Mouse (Mus musculus) stomach, embryonic 15.5 days (tissue): ENCODE data around the gene Acsbg1. TPM values are rescaled to one million over a fixed set of nuclear protein-coding genes. Genes with fewer than 3 reads are reported as not detected.
A peak's percentile ranks its signal among the peaks of the same experiment; 100 is the strongest.

Experiments used
- ATAC-seq: fragments of 200-750 bp; cut with Nextera tagmentation; 2 replicates; pipeline ENCODE4 v1.8.0; 2017; ENCODE audit warnings: low read depth, moderate number of reproducible peaks, moderate TSS enrichment; ENCODE audit not compliant: insufficient read depth, low FRiP score
- H3K27ac ChIP-seq: fragments of 300-500 bp; sonication (generic); 2 replicates; pipeline ENCODE4 v1.5.1; 2015; ENCODE audit warnings: mild to moderate bottlenecking, inconsistent platforms
- H3K27me3 ChIP-seq: fragments of 300-500 bp; sonication (generic); replicated peaks from 2 replicates; pipeline ENCODE4 v1.6.1; 2015; ENCODE audit warnings: inconsistent platforms
- H3K36me3 ChIP-seq: fragments of 300-500 bp; sonication (generic); 2 replicates; pipeline ENCODE4 v1.6.1; 2015; ENCODE audit warnings: inconsistent platforms
- H3K4me1 ChIP-seq: fragments of 300-500 bp; sonication (generic); 2 replicates; pipeline ENCODE4 v1.6.1; 2015; ENCODE audit warnings: inconsistent platforms
- H3K4me2 ChIP-seq: fragments of 300-500 bp; sonication (generic); 2 replicates; pipeline ENCODE4 v1.6.1; 2015; ENCODE audit warnings: mild to moderate bottlenecking, inconsistent platforms
- H3K4me3 ChIP-seq: fragments of 300-500 bp; sonication (generic); replicated peaks from 2 replicates; pipeline ENCODE4 v1.5.1; 2015; ENCODE audit warnings: inconsistent platforms
- H3K9ac ChIP-seq: fragments of 300-500 bp; sonication (generic); 2 replicates; pipeline ENCODE4 v1.6.1; 2015; ENCODE audit warnings: inconsistent platforms
- H3K9me3 ChIP-seq: fragments of 300-500 bp; sonication (generic); 2 replicates; pipeline ENCODE4 v1.6.1; 2016; ENCODE audit warnings: inconsistent platforms
- WGBS: fragments of 180-500 bp; shearing (Covaris S2); methylation state at CpG from one replicate; pipeline ENCODE4 v1.1.7; 2015; 5-methylcytosine and 5-hydroxymethylcytosine counted together
- polyA plus RNA-seq: library from polyadenylated mRNA; unstranded; fragments of >200 nt; fragmentation: Nextera tagmentation; extraction: Ambion mirVana; gene quantifications from 2 replicates; pipeline ENCODE4 v1.2.1, GENCODE M21; 2015

The Acsbg1 gene
- polyA plus RNA-seq: 1.9 and 3.1 TPM in 2 replicates

DNA sequence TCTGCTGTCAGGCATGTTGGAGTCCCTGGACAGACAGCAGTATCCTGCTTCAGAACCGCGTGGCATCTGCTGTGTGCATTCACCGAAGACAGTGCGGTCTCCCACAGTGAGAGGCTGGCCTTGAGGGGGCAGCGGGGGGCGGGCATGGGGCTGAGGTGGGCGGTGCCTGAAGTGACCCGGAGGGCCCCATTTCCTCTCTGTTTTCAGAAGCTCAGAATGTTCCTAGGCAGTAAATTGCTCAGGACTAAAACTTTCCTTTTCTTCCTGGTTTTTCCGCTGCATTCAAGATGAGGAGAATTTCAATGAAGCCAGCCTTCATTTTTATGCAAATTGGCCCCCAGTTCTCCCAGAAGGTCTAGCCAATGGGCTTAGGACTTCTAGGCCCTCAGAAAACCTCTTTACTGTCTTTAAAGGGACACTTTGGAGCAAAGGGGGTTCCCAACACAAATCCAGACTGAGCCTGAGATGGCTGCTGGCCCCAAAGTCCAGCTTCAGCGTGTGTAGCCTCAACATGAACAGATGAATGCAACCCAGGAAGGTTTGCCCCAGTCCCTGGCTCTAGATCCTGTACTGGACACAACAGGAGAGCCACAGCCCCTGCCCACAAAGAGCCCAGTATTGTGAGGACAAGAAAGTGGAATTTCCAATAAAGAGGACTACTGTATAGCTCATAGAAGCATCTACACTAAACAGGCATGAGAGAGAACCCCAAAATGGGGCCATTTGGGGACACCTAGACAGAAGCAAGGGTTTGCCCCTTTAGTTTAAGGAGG is at the start of gene Acsbg1:
TSS of gene Acsbg1 (minus strand) at position 266 of the 773 bp plus-strand sequence.
- no peak within 1 kb of the TSS for H3K9ac ChIP-seq
- ATAC-seq: no peak
- no peaks in the 10 kb centered on the region for H3K9me3 ChIP-seq
- no peak within 1 kb of the TSS for H3K4me2 ChIP-seq
- no peaks in the 10 kb centered on the region for H3K36me3 ChIP-seq
- H3K27me3 ChIP-seq: no peaks in the 10 kb centered on the region
- no peak within 1 kb of the TSS for H3K27ac ChIP-seq
- WGBS: 28% methylated on average over 10 of the region's 10 CpGs
- no peaks in the 10 kb centered on the region for H3K4me1 ChIP-seq
- no peak within 1 kb of the TSS for H3K4me3 ChIP-seq

DNA sequence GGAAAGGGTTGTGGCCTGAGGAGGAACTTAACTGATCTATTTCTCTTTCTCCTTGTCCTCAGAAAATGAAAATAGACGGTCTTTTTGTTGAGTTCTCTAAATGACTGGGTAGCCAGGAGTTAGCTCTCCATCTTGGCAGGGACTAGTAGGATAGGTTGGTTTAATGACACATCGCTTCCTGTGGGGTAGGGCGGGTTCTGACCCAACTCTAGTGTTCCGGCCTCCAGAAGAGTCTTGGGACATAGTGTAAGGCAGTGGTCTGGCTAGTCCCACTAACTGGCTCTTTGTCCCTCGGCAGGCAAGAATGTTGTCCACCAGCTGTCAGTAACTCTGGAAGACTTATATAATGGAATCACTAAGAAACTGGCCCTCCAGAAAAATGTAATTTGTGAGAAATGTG is 46.4 kb upstream of the Acsbg1 start:
- no peaks in the 10 kb centered on the region for H3K27me3 ChIP-seq
- ATAC-seq: no peak
- WGBS: 85% methylated on average over 5 of the region's 5 CpGs

DNA sequence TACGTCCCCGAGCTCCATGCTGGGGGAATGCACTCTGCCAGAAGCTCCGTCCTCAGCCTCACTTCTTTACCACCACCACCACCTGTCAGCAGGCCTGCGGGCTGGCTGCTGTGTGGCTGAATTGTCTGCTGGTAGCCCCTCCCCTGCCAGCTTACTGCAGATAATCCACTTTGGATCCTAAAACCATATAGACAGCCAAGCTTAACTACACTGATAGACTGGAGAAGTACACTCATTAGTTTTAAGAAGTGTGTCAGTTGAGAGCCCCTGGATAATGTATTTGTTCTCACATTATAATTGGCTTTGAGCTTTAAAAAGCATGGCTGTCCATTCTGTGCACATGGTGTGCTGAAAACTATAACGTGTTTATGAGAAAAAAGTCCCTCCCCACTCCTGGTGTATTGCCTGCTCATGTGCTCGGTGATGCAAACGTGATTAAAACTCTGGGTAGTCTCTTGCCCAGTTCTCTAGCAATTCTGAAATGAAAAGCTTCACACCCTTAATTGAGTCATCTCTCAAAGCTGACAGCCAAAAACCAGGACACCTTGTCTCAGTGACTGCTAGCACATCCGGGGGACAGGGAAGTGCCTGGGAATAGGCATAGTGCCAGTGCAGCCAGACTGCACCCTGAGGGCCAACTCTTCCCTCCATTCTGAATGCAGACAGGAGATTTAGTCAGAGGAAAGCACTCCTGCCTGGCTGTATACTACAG is 45.8 kb upstream of the Acsbg1 start:
- WGBS: 60% methylated on average over 8 of the region's 8 CpGs
- no peaks in the 10 kb centered on the region for H3K4me1 ChIP-seq
- ATAC-seq: no peak
- H3K9me3 ChIP-seq: no peaks in the 10 kb centered on the region
- H3K27ac ChIP-seq: no peak overlapping the region
- no peak overlapping the region for H3K4me3 ChIP-seq
- peaks cover 6% of the 10 kb centered on the region; the same call in 1 of the 2 replicates for H3K36me3 ChIP-seq
- no peaks in the 10 kb centered on the region for H3K27me3 ChIP-seq
- no peak overlapping the region for H3K9ac ChIP-seq
- H3K4me2 ChIP-seq: no peak overlapping the region

More for the DNA sequence above, 46.4 kb upstream of the Acsbg1 start:
- Histone ChIP-seq H3K27ac (no peak overlapping the region), H3K36me3 (peaks cover 10% of the 10 kb centered on the region; the same call in 1 of the 2 replicates), H3K4me2 (no peak overlapping the region), H3K4me3 (no peak overlapping the region), H3K9me3 (no peaks in the 10 kb centered on the region), H3K9ac (no peak overlapping the region), H3K4me1 (no peaks in the 10 kb centered on the region)

DNA sequence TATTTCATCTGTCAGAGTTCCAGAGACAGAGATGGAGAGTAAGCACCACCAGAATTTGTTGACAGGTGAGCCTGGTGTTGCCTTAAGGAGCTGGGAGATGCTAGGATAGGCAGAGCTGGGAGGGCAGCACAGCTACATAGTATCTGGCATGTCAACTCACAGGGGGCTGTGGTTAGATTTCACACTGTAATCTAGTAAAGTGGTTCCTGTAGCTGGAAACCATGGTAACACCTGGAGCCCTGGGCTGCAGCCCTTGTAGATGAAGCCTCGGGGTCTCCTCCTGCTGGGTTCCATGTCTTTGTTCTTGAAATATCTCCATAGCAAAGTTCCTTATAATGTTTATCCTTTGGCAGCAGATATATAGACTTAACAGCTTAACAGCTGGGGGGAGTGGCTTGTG is 43.9 kb upstream of the Acsbg1 start:
- no peak overlapping the region for H3K9ac ChIP-seq
- no peaks in the 10 kb centered on the region for H3K9me3 ChIP-seq
- H3K27ac ChIP-seq: no peak overlapping the region
- 0 out of 2 replicates have a peak, but pooled peaks cover 1% of the 10 kb centered on the region for H3K4me1 ChIP-seq
- H3K27me3 ChIP-seq: no peaks in the 10 kb centered on the region
- H3K4me2 ChIP-seq: no peak overlapping the region
- no peak overlapping the region for H3K4me3 ChIP-seq
- peaks cover 1% of the 10 kb centered on the region; the same call in 1 of the 2 replicates for H3K36me3 ChIP-seq
- 28% methylated on average over 1 of the region's 1 CpGs for WGBS
- ATAC-seq: no peak

DNA sequence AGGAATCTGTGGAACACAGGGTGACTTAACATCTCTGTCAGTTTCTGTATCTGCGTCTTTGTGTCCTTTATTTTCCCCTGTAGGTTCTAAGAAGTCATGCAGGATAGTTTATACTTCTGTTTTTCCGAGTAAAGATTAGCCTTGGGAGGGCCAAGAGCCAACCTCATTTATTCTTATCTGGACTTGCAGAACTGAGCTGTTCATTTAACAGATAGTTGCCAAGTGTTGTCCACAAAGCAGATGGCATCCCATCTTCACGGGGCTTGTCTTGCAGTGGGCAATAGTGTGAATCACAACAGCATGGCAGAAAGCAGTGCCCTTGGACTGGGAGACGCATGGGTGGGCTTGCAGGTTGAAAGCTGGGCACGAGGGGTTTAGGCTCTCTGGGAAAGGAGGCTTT is 42.7 kb upstream of the Acsbg1 start:
- H3K4me3 ChIP-seq: no peak overlapping the region
- no peak overlapping the region for H3K9ac ChIP-seq
- 0 out of 2 replicates have a peak, but pooled peaks cover 9% of the 10 kb centered on the region for H3K4me1 ChIP-seq
- no peaks in the 10 kb centered on the region for H3K36me3 ChIP-seq
- no peak overlapping the region for H3K27ac ChIP-seq
- H3K4me2 ChIP-seq: no peak overlapping the region
- H3K27me3 ChIP-seq: no peaks in the 10 kb centered on the region
- ATAC-seq: peak; percentile 33; the same call in 1 of the 2 replicates
- no peaks in the 10 kb centered on the region for H3K9me3 ChIP-seq
- 68% methylated on average over 5 of the region's 5 CpGs for WGBS

DNA sequence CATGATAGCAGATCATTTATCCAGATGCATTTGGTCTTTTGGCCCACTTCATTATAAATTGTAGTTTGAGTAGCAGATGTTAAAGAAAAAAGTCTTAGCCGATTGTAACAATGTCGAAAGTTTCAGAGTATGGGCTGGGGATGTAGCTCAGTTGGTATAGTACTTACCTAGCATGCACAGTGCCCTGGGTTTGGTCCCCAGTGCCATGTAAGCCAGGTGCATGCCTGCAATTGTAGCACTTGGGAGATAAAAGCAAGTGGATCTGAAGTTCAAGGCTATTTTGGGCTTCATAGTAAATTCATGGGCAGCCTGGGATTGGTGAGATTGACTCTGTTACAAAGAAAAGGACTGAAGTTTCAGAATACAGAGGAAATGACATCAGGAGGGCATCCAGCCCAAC is 40.9 kb upstream of the Acsbg1 start:
- Histone ChIP-seq H3K4me1 (peaks cover 13% of the 10 kb centered on the region; the same call in 1 of the 2 replicates), H3K4me2 (no peak overlapping the region), H3K9ac (no peak overlapping the region), H3K27me3 (no peaks in the 10 kb centered on the region), H3K9me3 (no peaks in the 10 kb centered on the region), H3K4me3 (no peak overlapping the region), H3K27ac (no peak overlapping the region), H3K36me3 (no peaks in the 10 kb centered on the region)
- ATAC-seq: no peak
- WGBS: 79% methylated on average over 2 of the region's 2 CpGs

DNA sequence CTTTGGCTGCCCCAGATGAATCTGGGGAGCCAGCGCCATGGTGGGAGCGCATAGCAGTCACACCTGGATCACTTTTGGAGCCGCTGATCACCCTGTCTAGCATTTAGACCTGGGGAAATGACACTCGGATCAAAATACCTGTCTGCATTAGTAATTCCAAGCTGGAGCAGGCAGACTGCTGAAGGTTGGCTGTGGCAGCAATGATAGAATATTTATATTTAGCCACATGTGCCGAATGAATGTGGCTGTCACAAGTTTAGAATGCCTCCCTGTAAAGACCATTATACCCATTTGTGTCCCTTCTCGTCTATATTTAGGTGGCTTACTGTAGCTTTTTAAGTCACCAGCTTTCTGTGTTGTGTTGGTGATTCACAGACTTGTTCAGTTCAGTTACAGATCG is 39.1 kb upstream of the Acsbg1 start:
- no peaks in the 10 kb centered on the region for H3K27me3 ChIP-seq
- no peak overlapping the region for H3K27ac ChIP-seq
- peak overlapping the region; percentile 71; the same call in 1 of the 2 replicates for H3K4me3 ChIP-seq
- H3K4me1 ChIP-seq: peaks cover 13% of the 10 kb centered on the region; the same call in 1 of the 2 replicates
- H3K9me3 ChIP-seq: no peaks in the 10 kb centered on the region
- ATAC-seq: no peak
- no peaks in the 10 kb centered on the region for H3K36me3 ChIP-seq
- no peak overlapping the region for H3K9ac ChIP-seq
- peak overlapping the region; percentile 93 for H3K4me2 ChIP-seq
- 77% methylated on average over 7 of the region's 7 CpGs for WGBS

DNA sequence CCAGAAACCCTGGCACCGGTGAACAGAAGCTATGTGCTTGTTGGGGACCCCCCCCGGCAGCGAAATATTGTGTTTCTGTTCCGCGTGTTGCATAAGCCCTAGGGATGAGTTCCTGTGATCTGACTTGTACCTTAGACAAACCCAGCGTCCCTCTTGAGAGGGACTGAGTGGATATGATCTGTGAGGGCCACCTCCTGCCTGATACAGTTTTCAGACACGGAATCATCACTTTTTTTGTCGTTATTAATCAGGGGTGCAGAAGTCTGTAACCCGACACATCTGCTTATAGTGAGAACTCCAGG is 38.5 kb upstream of the Acsbg1 start:
- 20% methylated on average over 9 of the region's 9 CpGs for WGBS
- Histone ChIP-seq H3K9me3 (no peaks in the 10 kb centered on the region), H3K4me2 (peak overlapping the region; percentile 93), H3K4me1 (peaks cover 13% of the 10 kb centered on the region; the same call in 1 of the 2 replicates), H3K27ac (no peak overlapping the region), H3K9ac (peak overlapping the region; percentile 67; the same call in 1 of the 2 replicates), H3K27me3 (no peaks in the 10 kb centered on the region), H3K4me3 (peak overlapping the region; percentile 71), H3K36me3 (no peaks in the 10 kb centered on the region)
- ATAC-seq: no peak

DNA sequence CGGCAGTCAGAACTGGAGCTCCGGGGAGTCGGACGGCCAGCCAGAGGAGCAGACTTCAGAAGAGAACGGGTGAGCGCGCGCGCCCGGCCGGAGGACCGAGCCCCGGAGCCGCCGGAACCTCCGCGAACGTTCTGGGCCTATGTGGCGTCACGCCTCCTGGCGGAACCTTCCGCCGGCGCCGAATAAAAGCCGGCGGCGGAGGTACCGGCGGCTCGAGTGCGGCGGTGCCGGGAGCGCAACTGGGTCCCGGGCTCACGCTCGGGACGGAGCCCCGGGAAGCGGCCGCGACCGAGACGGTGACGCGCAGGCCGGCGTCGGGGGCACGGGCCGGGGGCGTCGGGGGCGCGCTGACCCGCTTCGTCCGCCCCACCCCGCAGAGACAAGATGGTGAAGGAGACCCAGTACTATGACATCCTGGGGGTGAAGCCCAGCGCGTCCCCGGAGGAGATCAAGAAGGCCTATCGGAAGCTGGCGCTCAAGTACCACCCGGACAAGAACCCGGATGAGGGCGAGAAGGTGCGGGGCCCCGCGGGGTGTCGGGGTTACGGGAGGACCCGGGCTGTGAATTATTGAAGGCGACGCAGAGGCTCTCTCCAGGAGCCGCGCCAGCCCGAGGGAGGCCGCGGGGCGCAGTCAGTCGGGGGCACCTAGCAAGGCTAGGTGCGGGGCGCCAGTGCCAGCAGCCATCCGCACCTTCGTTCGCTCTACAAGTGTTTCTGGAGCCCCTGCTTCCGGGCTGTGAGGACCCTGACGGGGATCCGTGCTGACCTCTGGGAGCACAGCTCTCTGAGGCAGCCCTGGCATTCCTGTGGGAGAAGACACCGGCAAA is 37.9 kb upstream of the Acsbg1 start:
- Histone ChIP-seq H3K4me2 (peak overlapping the region; percentile 93), H3K4me1 (peaks cover 13% of the 10 kb centered on the region; the same call in 1 of the 2 replicates), H3K27ac (no peak overlapping the region), H3K9ac (peak overlapping the region; percentile 67), H3K27me3 (no peaks in the 10 kb centered on the region; the same call in 1 of the 2 replicates), H3K4me3 (peak overlapping the region; percentile 71), H3K36me3 (no peaks in the 10 kb centered on the region), H3K9me3 (no peaks in the 10 kb centered on the region)
- peak; percentile 54 for ATAC-seq
- under 1% methylated on average over 85 of the region's 92 CpGs for WGBS

DNA sequence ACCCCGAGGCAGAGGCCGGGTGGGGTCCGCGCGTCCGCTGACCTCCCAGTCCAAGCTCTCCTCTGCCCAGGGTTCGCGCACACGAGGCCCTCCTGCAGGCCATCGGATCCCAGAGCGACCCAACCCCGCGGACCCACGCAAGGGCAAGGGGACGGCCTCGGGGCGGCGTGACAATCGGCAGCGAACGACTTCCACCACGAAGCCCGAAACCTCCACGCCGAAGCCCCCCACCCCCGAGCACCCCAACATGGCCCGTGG is 37.3 kb upstream of the Acsbg1 start:
- H3K4me2 ChIP-seq: peak overlapping the region; percentile 93
- H3K27ac ChIP-seq: no peak overlapping the region
- peak; percentile 36; the same call in 1 of the 2 replicates for ATAC-seq
- H3K9ac ChIP-seq: peak overlapping the region; percentile 67
- H3K27me3 ChIP-seq: no peaks in the 10 kb centered on the region; the same call in 1 of the 2 replicates
- H3K4me1 ChIP-seq: peaks cover 13% of the 10 kb centered on the region; the same call in 1 of the 2 replicates
- no peaks in the 10 kb centered on the region for H3K9me3 ChIP-seq
- 6% methylated on average over 27 of the region's 27 CpGs for WGBS
- H3K4me3 ChIP-seq: peak overlapping the region; percentile 71
- H3K36me3 ChIP-seq: no peaks in the 10 kb centered on the region

DNA sequence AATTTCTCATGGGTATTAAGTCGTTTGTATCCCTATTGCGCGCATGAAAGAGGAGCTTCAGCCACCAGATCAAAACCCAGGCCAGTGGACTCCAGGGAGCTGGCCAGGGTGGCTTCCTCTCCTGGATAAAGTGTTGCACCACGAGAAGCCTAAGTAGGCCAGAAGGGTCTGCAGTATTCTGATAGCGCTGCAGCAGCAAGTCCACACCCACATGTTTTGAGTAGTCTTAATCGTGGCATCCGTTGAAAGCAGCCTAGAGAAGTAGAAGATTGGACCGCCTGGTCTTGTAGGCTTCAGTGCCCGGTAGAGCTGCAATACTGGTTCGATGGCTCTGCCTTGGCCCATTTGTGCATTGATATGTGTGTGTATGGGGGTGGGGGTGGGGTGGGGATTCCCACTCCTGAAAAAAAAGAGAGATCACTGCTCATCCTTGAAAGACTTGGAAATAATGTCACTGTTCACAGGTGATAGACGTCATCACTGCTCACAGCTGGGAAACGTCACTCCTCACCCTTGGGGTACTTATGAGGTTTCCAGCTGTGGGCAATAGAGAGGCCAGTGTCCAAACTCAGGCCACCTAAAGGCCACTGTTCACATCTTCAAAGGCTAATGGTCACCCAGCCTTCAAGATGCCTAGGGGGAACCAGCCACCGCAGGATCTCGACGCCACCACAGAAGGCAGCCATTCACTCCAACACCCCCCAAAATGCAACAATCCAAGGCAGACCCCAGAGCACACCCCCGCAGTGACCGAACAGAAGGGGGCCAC is 36.8 kb upstream of the Acsbg1 start, which contains the start of gene Dnaja4:
TSS of gene Dnaja4 (plus strand) at position 556 of the 769 bp plus-strand sequence.
- Histone ChIP-seq H3K27ac (no peak within 1 kb of the TSS), H3K4me3 (peak within 1 kb of the TSS; percentile 71), H3K9ac (peak within 1 kb of the TSS; percentile 67), H3K4me1 (peaks cover 13% of the 10 kb centered on the region; the same call in 1 of the 2 replicates), H3K4me2 (peak within 1 kb of the TSS; percentile 93), H3K9me3 (no peaks in the 10 kb centered on the region), H3K27me3 (no peaks in the 10 kb centered on the region; the same call in 1 of the 2 replicates), H3K36me3 (no peaks in the 10 kb centered on the region)
- WGBS: 57% methylated on average over 17 of the region's 17 CpGs
- ATAC-seq: peak; percentile 85
